Mouse (Mus musculus) G1E-ER4 (cell line): ENCODE measurements around the gene Angpt4. TPM values are rescaled to one million over a fixed set of nuclear protein-coding genes. Genes with fewer than 3 reads are reported as not detected.

Experiments
- GATA1 ChIP-seq: IDR thresholded peaks from one replicate; pipeline ENCODE4 v1.8.0; 2012; ENCODE audit warnings: low read length, inconsistent platforms
- polyA plus RNA-seq: library from polyadenylated mRNA; stranded (reverse); fragments of >175 nt; gene quantifications from 2 replicates; pipeline ENCODE4 v1.2.3, GENCODE M21; 2012

The Angpt4 gene
- polyA plus RNA-seq, 1 experiment: not detected

DNA sequence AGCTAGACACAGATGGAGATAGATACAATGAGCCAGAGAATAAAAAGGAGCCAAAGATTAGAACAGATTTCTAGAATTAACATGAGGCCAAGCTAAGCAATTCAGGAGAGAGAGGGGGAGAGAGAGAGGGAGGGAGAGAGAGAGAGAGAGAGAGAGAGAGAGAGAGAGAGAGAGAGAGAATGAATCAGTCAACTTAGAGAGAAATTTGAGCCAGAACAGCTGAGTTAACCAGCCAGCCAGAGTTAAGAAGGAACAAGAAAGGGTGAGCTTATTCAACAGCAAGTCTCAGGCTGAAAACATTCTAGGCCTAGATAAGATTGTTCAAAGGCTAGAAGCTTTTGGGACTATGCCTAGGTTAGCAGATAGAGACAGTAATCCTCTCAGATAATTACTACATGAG is 71.5 kb downstream of the Angpt4 start:
- TF ChIP-seq GATA1: no peak

DNA sequence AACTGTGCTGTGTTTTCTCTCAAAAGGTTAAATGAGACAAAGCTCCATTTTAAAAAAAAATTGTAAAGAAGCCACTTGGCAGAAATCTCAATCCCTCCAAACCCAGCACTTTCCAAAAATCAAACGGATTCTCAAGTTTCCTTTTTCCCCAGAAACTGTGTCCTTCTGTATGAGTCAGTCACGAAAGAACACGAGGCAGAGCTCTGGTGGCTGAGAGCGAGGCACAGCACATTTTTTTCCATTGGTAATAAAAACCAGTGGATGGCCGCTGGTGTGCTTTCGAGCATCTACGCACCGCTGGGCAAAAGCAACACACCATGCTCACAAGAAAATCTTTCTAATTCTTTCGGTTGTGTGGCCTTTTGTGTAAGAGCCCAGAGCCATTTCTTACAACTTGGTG is 73.0 kb downstream of the Angpt4 start:
- TF ChIP-seq GATA1: no peak

DNA sequence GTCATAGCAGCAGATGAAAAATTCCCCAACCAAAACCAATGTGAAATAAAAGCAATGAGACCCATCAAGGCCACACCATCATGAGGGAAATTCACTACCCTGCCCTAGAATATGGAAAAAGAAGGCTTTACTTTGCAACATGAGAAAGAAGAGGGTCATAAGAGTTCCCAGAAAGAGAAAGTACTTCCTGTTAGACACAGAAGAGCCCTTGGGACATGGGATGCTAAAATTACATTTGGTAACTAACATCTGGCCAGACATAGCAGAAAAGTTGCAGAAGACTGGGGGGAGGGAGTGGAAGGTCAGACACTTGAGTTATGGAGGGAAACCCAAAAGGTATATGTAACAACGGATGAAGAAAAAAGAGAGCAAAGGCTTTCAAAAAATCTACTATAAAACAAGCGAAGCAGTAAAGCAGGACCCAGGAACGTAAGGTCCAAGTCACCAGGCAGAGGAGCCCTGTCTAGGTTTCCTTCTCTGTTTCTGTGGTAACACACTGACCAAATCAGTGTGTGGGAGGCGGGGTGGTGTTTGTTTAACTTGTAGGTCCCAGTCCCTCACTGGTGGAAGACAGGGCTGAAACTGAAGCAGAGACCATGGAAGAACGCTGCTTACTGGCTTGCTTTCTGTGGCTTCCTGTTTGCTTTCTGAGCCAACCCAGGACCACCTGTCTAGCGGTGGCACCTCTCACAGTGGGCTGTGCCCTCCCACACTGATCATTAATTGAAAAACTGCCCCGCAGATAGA is 74.6 kb downstream of the Angpt4 start:
- TF ChIP-seq GATA1: no peak

DNA sequence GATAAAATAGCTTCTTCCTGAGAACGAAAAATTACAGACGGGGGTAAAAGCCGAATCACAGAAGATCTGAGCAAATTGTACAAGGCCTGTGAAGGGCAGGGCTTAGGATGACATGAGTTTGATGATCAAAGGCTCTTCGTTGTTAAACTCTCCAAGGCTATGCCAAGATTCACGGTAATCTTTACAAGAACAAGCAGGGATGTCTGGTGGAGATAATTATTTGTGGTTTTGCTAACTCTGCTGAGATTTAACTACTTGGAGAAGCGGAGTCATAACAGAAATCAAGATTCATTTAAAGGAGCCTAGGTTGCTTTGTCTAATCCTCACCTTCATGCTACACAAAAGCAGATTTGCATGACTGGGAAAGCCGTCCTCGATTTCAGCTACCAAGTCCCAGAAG is 75.9 kb downstream of the Angpt4 start:
- no peak for TF ChIP-seq GATA1

DNA sequence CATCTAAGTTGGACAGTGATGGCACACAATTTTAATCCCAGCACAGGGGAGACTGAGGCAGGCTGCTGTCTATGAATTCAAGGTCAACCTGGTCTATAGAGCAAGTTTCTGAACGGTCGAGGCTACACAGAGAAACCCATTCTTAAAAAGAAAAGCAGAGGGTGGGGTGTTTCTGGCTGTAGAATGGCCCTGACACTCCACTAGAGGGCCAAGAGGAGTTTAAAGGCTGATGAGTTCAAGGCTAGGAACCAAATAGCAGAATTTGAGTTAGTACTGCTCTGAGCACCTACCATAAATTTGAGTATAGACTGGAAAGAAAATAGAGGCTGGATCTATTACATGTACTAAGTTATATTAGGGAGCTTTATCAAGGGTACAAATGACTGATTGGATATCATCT is 78.0 kb downstream of the Angpt4 start:
- no peak for TF ChIP-seq GATA1

DNA sequence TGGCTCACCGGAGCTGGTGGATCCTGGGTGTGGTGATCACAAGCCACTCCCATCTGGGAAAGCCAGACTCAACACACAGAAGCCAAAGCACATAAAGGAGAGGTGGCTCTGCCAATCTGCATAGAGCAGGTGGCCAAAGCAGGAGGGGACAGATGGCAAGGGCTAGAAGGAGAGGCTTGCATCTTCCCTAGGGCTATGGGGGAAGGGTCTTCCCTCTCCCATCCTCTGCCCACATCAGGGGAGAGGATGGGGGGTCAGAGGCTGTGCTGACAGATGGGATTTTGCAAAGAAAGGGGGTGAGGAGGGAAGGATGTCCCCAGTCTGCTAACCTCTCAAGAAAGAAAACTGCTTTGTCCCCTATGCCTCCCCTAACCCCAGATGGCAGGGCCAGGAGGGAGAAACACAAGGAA is 80.0 kb downstream of the Angpt4 start:
- TF ChIP-seq GATA1: no peak

DNA sequence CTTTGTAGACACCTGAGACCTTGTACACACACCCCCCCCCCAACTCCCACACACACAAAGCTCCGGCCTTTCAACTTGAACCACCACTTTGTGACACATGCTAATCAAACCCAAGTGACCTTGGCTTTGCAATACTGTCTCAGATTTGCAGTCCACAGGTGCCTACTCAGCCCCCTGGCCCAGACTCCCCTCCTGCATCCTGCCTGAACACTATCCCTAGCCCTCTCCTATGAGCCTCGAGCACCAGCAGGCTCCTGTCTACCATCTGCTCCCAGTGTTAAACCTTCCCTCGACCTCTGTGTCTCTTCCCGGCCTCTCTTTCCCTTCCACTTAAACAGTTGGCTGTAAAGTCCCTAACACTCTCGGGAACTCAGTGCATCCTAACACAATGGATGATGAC is 80.4 kb downstream of the Angpt4 start:
- TF ChIP-seq GATA1: no peak

DNA sequence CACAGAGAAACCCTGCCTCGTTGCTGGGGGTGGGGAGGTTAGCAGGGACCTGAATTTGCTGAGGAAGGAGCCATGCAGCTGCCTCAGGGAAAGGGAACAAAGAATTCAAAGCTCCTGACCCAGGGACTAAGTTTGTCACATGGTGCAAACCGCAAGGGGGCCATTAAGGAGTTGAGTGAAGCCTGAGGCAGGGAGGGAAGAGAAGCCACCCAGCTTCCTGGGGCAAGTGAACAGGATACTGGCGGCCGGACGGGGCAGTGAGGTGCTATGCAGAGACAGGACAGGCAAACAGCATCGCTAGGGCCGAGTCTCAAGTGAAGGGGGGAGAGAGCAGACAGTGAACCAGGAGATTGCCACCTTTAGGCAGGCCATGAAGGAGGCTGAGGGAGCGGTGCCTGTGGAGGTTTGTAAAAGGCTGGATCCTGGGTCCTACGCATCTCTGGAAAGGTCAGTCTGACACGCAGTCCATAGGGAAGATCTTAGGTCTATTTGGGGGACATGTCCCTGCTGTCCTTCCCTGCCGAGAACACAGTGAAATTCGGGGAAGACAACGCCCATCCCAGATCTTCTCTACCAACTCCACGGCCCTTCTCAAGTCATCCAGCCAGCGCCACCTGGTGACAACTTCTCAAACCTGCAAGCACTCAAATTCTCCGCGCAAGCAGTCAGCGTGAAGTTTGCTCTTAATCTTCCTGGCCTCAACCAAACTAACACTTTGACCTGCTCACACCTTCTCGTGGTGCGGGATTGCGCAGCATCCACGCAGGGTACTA is 83.5 kb downstream of the Angpt4 start:
- no peak for TF ChIP-seq GATA1

Other genes starting within 250 kb of the Angpt4 start
- not detected in 2 replicates for gene Rad21l, start 242.7 kb upstream of the Angpt4 start, polyA plus RNA-seq
- gene Tmem74b, start 209.2 kb upstream of the Angpt4 start, polyA plus RNA-seq: not detected in 2 replicates
- gene Psmf1, start 167.0 kb upstream of the Angpt4 start, polyA plus RNA-seq: 8.4 and 60.5 TPM in 2 replicates
- not detected in 2 replicates for gene Rspo4, start 68.3 kb upstream of the Angpt4 start, polyA plus RNA-seq
- 21.4 and 22.6 TPM in 2 replicates for gene Fam110a, start 69.0 kb downstream of the Angpt4 start, polyA plus RNA-seq
- gene Slc52a3, start 85.3 kb downstream of the Angpt4 start, polyA plus RNA-seq: not detected in 2 replicates
- gene Scrt2, start 170.3 kb downstream of the Angpt4 start, polyA plus RNA-seq: not detected in 2 replicates
- 16.3 and 25.2 TPM in 2 replicates for gene Srxn1, start 194.3 kb downstream of the Angpt4 start, polyA plus RNA-seq
- not detected in 2 replicates for gene Tcf15, start 232.4 kb downstream of the Angpt4 start, polyA plus RNA-seq